Comparison of ENCODE assay signal across 1 mouse cellular context in the genomic region with DNA sequence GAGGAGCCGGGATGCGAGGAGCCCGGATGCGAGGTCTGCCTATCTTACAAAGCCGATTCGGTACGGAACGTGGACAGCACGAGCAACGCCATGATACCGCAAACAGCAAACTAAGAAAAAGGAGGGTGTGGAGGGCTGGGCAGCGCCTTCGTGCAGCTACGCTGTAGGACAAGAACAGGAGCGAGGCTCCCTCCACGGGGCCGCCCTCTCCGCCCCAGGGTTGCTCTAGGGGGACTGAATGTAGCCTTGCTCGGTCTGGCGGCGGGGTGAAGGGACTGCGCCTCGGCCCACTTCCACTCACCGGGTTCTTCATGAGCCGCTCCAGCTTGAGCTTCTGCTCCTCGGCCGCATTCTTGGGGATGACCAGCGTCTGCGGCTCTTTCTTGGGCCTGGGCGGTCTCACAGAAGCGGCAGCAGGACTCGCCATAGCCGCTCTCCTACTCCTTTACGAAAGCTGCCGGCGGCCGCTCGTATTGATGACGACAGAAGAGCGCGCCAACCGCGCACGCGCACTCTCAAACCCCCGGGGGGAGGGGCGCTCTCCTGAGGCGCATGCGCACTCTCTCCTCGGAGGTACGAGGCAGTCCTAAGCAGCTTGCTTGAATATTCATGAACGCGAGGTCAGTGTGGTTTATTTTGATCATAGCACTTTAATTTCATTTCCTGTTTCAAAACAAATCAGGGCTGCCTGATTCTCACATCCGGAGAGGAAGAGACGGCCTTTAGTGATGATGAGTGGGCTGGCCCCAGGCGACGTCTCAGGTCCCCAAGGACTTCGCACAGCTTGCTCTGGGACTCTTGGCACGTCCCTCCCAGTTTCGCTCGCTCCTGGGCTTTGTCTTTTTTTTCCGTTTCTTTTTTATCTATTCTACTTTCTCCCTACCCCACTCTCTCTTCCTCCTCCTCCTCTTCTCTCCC.
TF ChIP-seq lines count a peak whose summit lies in the region.

A gene (minus strand): TSS at position 490 of the 918 bp plus-strand sequence.

TF ChIP-seq in MEL, 35 proteins besides CTCF, POLR2A, EP300 and RAD21 (continued from another document):
- TF ChIP-seq ETS1 (IDR thresholded peaks at IDR 0.05; ENCODE audit: low read depth, low read length): 0 out of 2 replicates have a peak, but pooled peaks have one; percentile 20
- no peak for TF ChIP-seq TAL1 (IDR thresholded peaks at IDR 0.05; ENCODE audit: low read length)
- peak; percentile 77 for TF ChIP-seq KAT2A (conservative IDR thresholded peaks at IDR 0.05; ENCODE audit: low read depth, low read length)
- TF ChIP-seq GATA1 (IDR thresholded peaks at IDR 0.05; ENCODE audit: low read depth, low read length): no peak
- no peak for TF ChIP-seq SMC3 (IDR thresholded peaks at IDR 0.05; ENCODE audit: low read depth, low read length)
- peak; percentile 63; the same call in 1 of the 2 replicates for TF ChIP-seq ELF1 (IDR thresholded peaks at IDR 0.05; ENCODE audit: low read depth, low read length)
- TF ChIP-seq TCF12 (IDR thresholded peaks at IDR 0.05; ENCODE audit: low read depth, low read length): peak; percentile 47; the same call in 1 of the 2 replicates
- TF ChIP-seq ZMIZ1 (IDR thresholded peaks at IDR 0.05; ENCODE audit: low read depth, low read length): peak; percentile 87; the same call in 1 of the 2 replicates
- TF ChIP-seq RCOR1 (IDR thresholded peaks at IDR 0.05; ENCODE audit: low read depth, low read length): peak; percentile 89
- TF ChIP-seq USF2 (IDR thresholded peaks at IDR 0.05; ENCODE audit: borderline replicate concordance in 1 of 2, insufficient read depth in 1 of 2, low read depth in 1 of 2, low read length in 2 of 2): no peak
- TF ChIP-seq POLR2AphosphoS2 (IDR thresholded peaks at IDR 0.05; ENCODE audit: low read length): peak; percentile 80
- TF ChIP-seq MAZ (IDR thresholded peaks at IDR 0.05; ENCODE audit: low read depth, low read length): peak; percentile 94
- TF ChIP-seq MYB (IDR thresholded peaks at IDR 0.05; ENCODE audit: low read depth, low read length): no peak
- TF ChIP-seq MXI1 (IDR thresholded peaks at IDR 0.05; ENCODE audit: low read depth, low read length): peak; percentile 85
- TF ChIP-seq MAFK (IDR thresholded peaks at IDR 0.05; ENCODE audit: borderline replicate concordance, low read depth, low read length): no peak
- peak; percentile 59; the same call in 1 of the 2 replicates for TF ChIP-seq TBP (IDR thresholded peaks at IDR 0.05; ENCODE audit: low read depth, low read length)
